Mouse (Mus musculus): Measurements from ENCODE around the gene Rasd1. TPM values are rescaled to one million over a fixed set of nuclear protein-coding genes. Genes with fewer than 3 reads are reported as not detected.

Gene Rasd1
- total RNA-seq, 4 experiments from 2014 or later = 19.1 to 34.7 (median 26.7) TPM

Other genes starting within 250 kb of the Rasd1 start
- 1 to 10 TPM in 3 of 4 experiments, under 1 TPM in 1; 0.81 to 2.4 (median 1.6) TPM for gene Pld6, start 177.3 kb downstream of the Rasd1 start, total RNA-seq (2022)
- gene Flcn, start 154.9 kb downstream of the Rasd1 start, total RNA-seq (2022) = 10 to 100 TPM; 49.9 to 61.3 (median 57.3) TPM
- 10 to 100 TPM; 26.2 to 34.5 (median 32.1) TPM for gene Nt5m, start 125.5 kb downstream of the Rasd1 start, total RNA-seq (2022)
- 100 to 1,000 TPM in 2 of 4 experiments, 10 to 100 TPM in 2; 96.1 to 110 (median 102) TPM for gene Cops3, start 125.1 kb downstream of the Rasd1 start, total RNA-seq (2022)
- gene Med9, start 16.7 kb downstream of the Rasd1 start, total RNA-seq (2022) = 10 to 100 TPM; 29.4 to 39.1 (median 33.2) TPM
- 1 to 10 TPM; 4.9 to 9.5 (median 7.8) TPM for gene Pemt, start 81.5 kb upstream of the Rasd1 start, total RNA-seq (2022)
- gene Rai1, start 140.1 kb upstream of the Rasd1 start, total RNA-seq (2022) = 10 to 100 TPM; 46.6 to 87.7 (median 60.0) TPM